Comparison of ENCODE assay signal across 9 mouse cellular contexts in the genomic region with DNA sequence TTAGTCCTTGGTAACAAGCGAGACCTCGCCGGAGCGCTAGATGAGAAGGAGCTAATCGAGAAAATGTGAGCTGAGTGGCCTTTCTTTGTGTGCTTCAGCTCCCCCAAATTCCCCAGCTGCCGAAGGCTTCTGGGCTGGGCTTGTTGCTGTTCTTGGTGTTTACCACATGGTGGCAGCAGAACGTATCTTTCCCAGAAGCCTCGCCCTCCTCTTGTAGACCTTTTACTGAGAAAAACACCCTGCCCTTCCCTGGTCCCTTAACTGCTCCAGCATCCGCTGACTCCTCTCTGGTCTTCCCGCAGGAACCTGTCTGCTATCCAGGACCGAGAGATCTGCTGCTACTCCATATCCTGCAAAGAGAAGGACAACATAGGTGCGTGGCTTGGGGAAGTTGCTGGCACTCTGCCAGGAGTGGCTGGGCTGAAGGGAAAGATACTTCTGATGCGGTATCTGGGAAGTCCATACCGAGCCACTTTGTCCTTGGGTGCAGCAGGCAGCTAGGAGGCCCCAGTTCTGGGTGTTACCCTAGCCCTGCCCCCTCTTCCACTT. TPM values are rescaled to one million over a fixed set of nuclear protein-coding genes. Genes with fewer than 3 reads are reported as not detected.
DNase-seq lines count a peak whose midpoint lies in the region; ATAC-seq and TF ChIP-seq lines count a peak whose summit lies in the region.
"Had no signal": no experiment of that assay in that cellular context is flagged by ENCODE, and none has a peak within 500 bp of the region (broad histone marks: within the 10 kb centered on the region; RNA-seq: fewer than 3 reads in every experiment).

No protein-coding gene starts in this region.

- H3K36me3 ChIP-seq in E14TG2a.4 (ENCODE audit: insufficient read depth, low read length) = peaks cover 37% of the 10 kb centered on the region
- peaks cover 46% of the 10 kb centered on the region for H3K36me3 ChIP-seq in forebrain, embryonic 10.5 days (replicated peaks)
- H3K36me3 ChIP-seq in heart, embryonic 15.5 days = 0 out of 2 replicates have a peak, but pooled peaks cover 4% of the 10 kb centered on the region
- H3K36me3 ChIP-seq in liver, embryonic 11.5 days (ENCODE audit: control insufficient read depth, insufficient read depth, low read length) = peaks cover 2% of the 10 kb centered on the region; the same call in 1 of the 2 replicates
- H3K36me3 ChIP-seq in stomach, embryonic 14.5 days (ENCODE audit: control insufficient read depth, insufficient read depth, low read length) = peaks cover 20% of the 10 kb centered on the region

- H3K4me2 ChIP-seq in heart, embryonic 15.5 days = peak overlapping the region; percentile 58
- peak overlapping the region; percentile 47 for H3K4me2 ChIP-seq in liver, embryonic 11.5 days
- H3K4me2 ChIP-seq in stomach, embryonic 14.5 days (replicated peaks; ENCODE audit: low read depth, low read length) = peak overlapping the region; percentile 42

- peaks cover 4% of the 10 kb centered on the region; the same call in 1 of the 2 replicates for H3K27me3 ChIP-seq in E14TG2a.4 (ENCODE audit: insufficient read depth, low read length)
- H3K27me3 ChIP-seq in forebrain, embryonic 10.5 days (ENCODE audit: poor library complexity, severe bottlenecking) = no peaks in the 10 kb centered on the region
- H3K27me3 ChIP-seq in heart, embryonic 15.5 days = peaks cover 35% of the 10 kb centered on the region
- no peaks in the 10 kb centered on the region for H3K27me3 ChIP-seq in liver, embryonic 11.5 days (replicated peaks; ENCODE audit: control insufficient read depth, insufficient read depth, low read length)
- H3K27me3 ChIP-seq in stomach, embryonic 14.5 days (ENCODE audit: control insufficient read depth, insufficient read depth, low read length) = no peaks in the 10 kb centered on the region

- TF ChIP-seq CTCF in E14TG2a.4 (conservative IDR thresholded peaks at IDR 0.05; ENCODE audit: low read length) = peak; percentile 89

- H3K4me1 ChIP-seq in E14TG2a.4 (replicated peaks; ENCODE audit: low read depth, low read length) = peaks cover 42% of the 10 kb centered on the region
- peaks cover 29% of the 10 kb centered on the region for H3K4me1 ChIP-seq in forebrain, embryonic 10.5 days
- peaks cover 36% of the 10 kb centered on the region for H3K4me1 ChIP-seq in heart, embryonic 15.5 days (replicated peaks)
- H3K4me1 ChIP-seq in liver, embryonic 11.5 days (replicated peaks; ENCODE audit: control insufficient read depth, insufficient read depth, low read length) = peaks cover 6% of the 10 kb centered on the region
- peaks cover 18% of the 10 kb centered on the region for H3K4me1 ChIP-seq in stomach, embryonic 14.5 days (ENCODE audit: control insufficient read depth, insufficient read depth, low read length)

- H3K27ac ChIP-seq in forebrain, embryonic 10.5 days = peak overlapping the region; percentile 86
- H3K27ac ChIP-seq in heart, embryonic 15.5 days = peak overlapping the region; percentile 66
- peak overlapping the region; percentile 43; the same call in 1 of the 2 replicates for H3K27ac ChIP-seq in liver, embryonic 11.5 days (ENCODE audit: low read depth, low read length)
- H3K27ac ChIP-seq in stomach, embryonic 14.5 days (ENCODE audit: low read length) = peak overlapping the region; percentile 62
- H3K27ac ChIP-seq: macrophage had no signal

- peak; percentile 36; the same call in 1 of the 2 replicates for ATAC-seq in heart, embryonic 15.5 days (replicated peaks; ENCODE audit: insufficient number of reproducible peaks, insufficient read depth, low FRiP score, low read depth)
- peak; percentile 73 for ATAC-seq in liver, embryonic 11.5 days (replicated peaks; ENCODE audit: low FRiP score)
- peak; percentile 72 for ATAC-seq in stomach, embryonic 14.5 days (ENCODE audit: insufficient number of reproducible peaks, insufficient read depth, low FRiP score, low read depth)

- H3K9me3 ChIP-seq in E14TG2a.4 (ENCODE audit: low read length) = no peaks in the 10 kb centered on the region
- H3K9me3 ChIP-seq in forebrain, embryonic 10.5 days = no peaks in the 10 kb centered on the region
- no peaks in the 10 kb centered on the region for H3K9me3 ChIP-seq in heart, embryonic 15.5 days (replicated peaks)
- H3K9me3 ChIP-seq in liver, embryonic 11.5 days (ENCODE audit: control insufficient read depth, low read length) = no peaks in the 10 kb centered on the region
- H3K9me3 ChIP-seq in stomach, embryonic 14.5 days (ENCODE audit: control insufficient read depth, low read depth, low read length) = no peaks in the 10 kb centered on the region

- DNase-seq in c-Kit-positive CD71-negative TER-119-negative erythroid progenitor cells, embryonic 14.5 days (ENCODE audit: low read depth) = peak; percentile 72
- peak; percentile 79 for DNase-seq in forebrain, embryonic 10.5 days (ENCODE audit: extremely low spot score, low spot score)
- DNase-seq in kidney, postnatal 10 days = peak; percentile 81
- peak; percentile 62 for DNase-seq in liver, embryonic 11.5 days (ENCODE audit: low spot score)
- peak; percentile 64 to 67 for DNase-seq in natural killer cell, adult 2 months (ENCODE audit: low spot score in 2 of 2)

- WGBS in forebrain, embryonic 10.5 days = 3% methylated on average over 14 of the region's 14 CpGs
- 5% methylated on average over 14 of the region's 14 CpGs for WGBS in heart, embryonic 15.5 days
- WGBS in liver, embryonic 11.5 days = 18% methylated on average over 14 of the region's 14 CpGs
- under 1% methylated on average over 14 of the region's 14 CpGs for WGBS in stomach, embryonic 14.5 days

- H3K9ac ChIP-seq in heart, embryonic 15.5 days = no peak overlapping the region
- H3K9ac ChIP-seq in liver, embryonic 11.5 days (ENCODE audit: low read depth, low read length) = no peak overlapping the region
- no peak overlapping the region; the same call in 1 of the 2 replicates for H3K9ac ChIP-seq in stomach, embryonic 14.5 days (replicated peaks; ENCODE audit: low read depth, low read length)

- H3K4me3 ChIP-seq in E14TG2a.4 (replicated peaks; ENCODE audit: low read length) = peak overlapping the region; percentile 65
- H3K4me3 ChIP-seq in forebrain, embryonic 10.5 days = peak overlapping the region; percentile 42
- H3K4me3 ChIP-seq in heart, embryonic 15.5 days = peak overlapping the region; percentile 25
- no peak overlapping the region for H3K4me3 ChIP-seq in liver, embryonic 11.5 days (ENCODE audit: low read depth, low read length)
- H3K4me3 ChIP-seq in stomach, embryonic 14.5 days (ENCODE audit: low read depth, low read length) = peak overlapping the region; percentile 15; the same call in 1 of the 2 replicates

RNA-seq across cellular contexts. Expression of gene Arl8a, which starts 7.9 kb away (rescaled TPM):
- 37.6 and 39.2 TPM in 2 replicates for polyA plus RNA-seq in forebrain, embryonic 10.5 days (2016; fragmentation: Nextera tagmentation; extraction: Ambion mirVana)
- polyA plus RNA-seq in heart, embryonic 15.5 days (2015; fragmentation: Nextera tagmentation; extraction: Ambion mirVana) = 34.0 and 45.6 TPM in 2 replicates
- polyA plus RNA-seq in liver, embryonic 11.5 days (2014; fragmentation: Nextera tagmentation; extraction: Ambion mirVana) = 25.0 and 28.7 TPM in 2 replicates
- 55.5 and 57.4 TPM in 2 replicates for polyA plus RNA-seq in stomach, embryonic 14.5 days (2014; fragmentation: Nextera tagmentation; extraction: Ambion mirVana)

RNA-seq across cellular contexts. Expression of gene Gpr37l1, which starts 13.0 kb away (rescaled TPM):
- not detected in 2 replicates for polyA plus RNA-seq in forebrain, embryonic 10.5 days (2016; fragmentation: Nextera tagmentation; extraction: Ambion mirVana)
- 0.06 TPM in 1 of 2 replicates, not detected in the other for polyA plus RNA-seq in heart, embryonic 15.5 days (2015; fragmentation: Nextera tagmentation; extraction: Ambion mirVana)
- polyA plus RNA-seq in liver, embryonic 11.5 days (2014; fragmentation: Nextera tagmentation; extraction: Ambion mirVana) = not detected in 2 replicates
- 0.69 and 0.71 TPM in 2 replicates for polyA plus RNA-seq in stomach, embryonic 14.5 days (2014; fragmentation: Nextera tagmentation; extraction: Ambion mirVana)
- polyA plus RNA-seq: macrophage had no signal

RNA-seq across cellular contexts. Expression of gene Ptpn7, which starts 22.0 kb away (rescaled TPM):
- polyA plus RNA-seq in forebrain, embryonic 10.5 days (2016; fragmentation: Nextera tagmentation; extraction: Ambion mirVana) = 1.9 and 2.3 TPM in 2 replicates
- 1.8 and 10.2 TPM in 2 replicates for polyA plus RNA-seq in heart, embryonic 15.5 days (2015; fragmentation: Nextera tagmentation; extraction: Ambion mirVana)
- polyA plus RNA-seq in liver, embryonic 11.5 days (2014; fragmentation: Nextera tagmentation; extraction: Ambion mirVana) = 42.1 and 43.0 TPM in 2 replicates
- polyA plus RNA-seq in stomach, embryonic 14.5 days (2014; fragmentation: Nextera tagmentation; extraction: Ambion mirVana) = 1.1 and 1.2 TPM in 2 replicates

RNA-seq across cellular contexts. Expression of gene Lgr6, which starts 49.4 kb away (rescaled TPM):
- 0.07 and 0.14 TPM in 2 replicates for polyA plus RNA-seq in forebrain, embryonic 10.5 days (2016; fragmentation: Nextera tagmentation; extraction: Ambion mirVana)
- polyA plus RNA-seq in heart, embryonic 15.5 days (2015; fragmentation: Nextera tagmentation; extraction: Ambion mirVana) = 3.4 and 5.9 TPM in 2 replicates
- 0.48 and 0.70 TPM in 2 replicates for polyA plus RNA-seq in liver, embryonic 11.5 days (2014; fragmentation: Nextera tagmentation; extraction: Ambion mirVana)
- polyA plus RNA-seq in stomach, embryonic 14.5 days (2014; fragmentation: Nextera tagmentation; extraction: Ambion mirVana) = 1.5 and 1.8 TPM in 2 replicates
- polyA plus RNA-seq: macrophage had no signal
